Mouse (Mus musculus) yolk sac, embryonic 10.5 days (tissue): ENCODE measurements around the gene Spx.

Experiments used
- DNase-seq: peaks from one replicate; pipeline ENCODE4 v3.0.0-alpha.2; 2017; ENCODE audit warnings: low spot score

The Spx gene

DNA sequence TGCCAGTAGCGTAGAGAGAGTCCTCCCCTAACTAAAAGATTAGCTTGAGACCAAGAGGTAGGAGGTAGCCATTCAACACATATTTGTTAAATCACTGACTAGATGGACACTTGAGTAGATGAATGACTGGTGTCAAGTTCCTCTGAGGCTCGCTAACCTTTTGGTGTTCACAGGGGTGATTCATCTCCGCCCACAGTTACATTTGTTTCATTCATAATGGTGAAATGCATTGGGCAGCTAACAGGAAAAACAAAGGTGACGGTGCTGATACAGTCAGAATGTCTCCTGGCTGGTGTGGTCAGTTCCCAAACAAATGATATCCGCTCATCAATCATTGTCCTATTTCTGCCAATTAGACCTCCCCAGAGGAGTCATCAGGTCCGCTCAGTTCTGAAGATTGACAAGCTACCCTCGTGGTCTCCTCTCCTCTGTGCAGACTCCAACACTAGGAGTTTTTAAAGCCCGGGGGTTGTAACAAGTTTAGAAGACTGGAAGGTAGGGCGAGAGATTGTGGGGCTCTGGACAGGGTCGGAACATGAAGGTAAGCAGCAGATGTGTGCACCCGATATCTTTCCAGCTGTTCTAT is at the start of gene Spx:
Gene Spx (plus strand): TSS at position 536 of the 586 bp plus-strand sequence.
- DNase-seq = no peak

DNA sequence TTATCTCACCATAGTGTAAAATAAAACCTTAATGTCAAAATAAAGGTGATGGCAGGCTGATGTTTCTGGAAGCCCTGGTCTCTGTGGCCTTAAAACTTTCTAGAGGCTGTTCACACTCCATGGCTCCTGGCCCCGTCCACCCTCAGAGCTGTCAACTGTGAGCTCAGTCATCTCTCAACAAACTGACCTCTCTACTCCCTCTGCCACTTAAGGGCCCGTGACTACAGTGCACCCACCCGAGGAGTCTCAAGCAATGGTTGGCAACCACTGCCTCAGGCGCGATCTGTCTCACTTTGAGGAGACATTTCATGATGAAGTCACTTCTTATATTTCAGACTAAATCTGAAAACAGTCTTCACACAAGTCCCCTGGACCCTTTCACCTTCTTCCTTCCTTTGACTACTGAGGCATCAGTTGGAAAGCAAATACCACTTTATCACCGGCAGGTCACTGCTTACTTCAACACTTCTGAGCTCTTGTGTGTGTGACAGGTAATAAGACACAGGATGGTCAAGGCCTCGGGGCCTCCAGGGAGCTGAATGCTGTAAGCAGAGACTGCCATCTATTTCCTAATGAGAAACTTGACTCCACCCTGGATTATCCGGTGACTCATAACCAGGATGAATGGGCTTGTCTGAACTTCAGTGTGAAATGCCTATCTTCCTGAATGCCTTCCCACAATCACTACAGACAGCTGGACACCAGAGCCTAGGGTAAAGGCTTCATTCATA is 47.3 kb upstream of the Spx start:
- no peak for DNase-seq

GRCm38 (mm10) chr6:142366473-142367018 is 46.7 kb upstream of the Spx start:
- DNase-seq = no peak

- DNase-seq = no peak
Measured at GRCm38 (mm10) chr6:142367565-142367964, 45.7 kb upstream of the Spx start.

GRCm38 (mm10) chr6:142369568-142369967 is 43.7 kb upstream of the Spx start:
- DNase-seq = no peak

DNA sequence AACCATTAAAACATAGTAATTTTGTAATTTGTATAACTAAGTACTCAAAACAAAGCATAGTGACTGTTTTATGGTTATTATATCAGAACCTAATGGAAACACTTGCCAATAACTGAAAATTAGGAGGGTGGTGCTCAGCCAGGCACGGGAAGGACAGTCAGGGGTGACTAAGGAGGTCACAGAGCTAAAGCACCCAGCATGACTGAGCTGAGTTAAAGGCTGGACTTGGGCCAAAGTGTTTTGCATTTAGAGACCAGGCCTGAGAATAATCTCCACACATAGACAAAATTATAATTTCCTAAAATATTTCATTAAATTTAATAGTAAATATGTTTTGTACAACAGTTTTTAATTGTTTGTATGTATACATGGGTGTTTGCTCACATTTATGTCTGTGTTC is 36.2 kb upstream of the Spx start:
- DNase-seq = no peak

DNA sequence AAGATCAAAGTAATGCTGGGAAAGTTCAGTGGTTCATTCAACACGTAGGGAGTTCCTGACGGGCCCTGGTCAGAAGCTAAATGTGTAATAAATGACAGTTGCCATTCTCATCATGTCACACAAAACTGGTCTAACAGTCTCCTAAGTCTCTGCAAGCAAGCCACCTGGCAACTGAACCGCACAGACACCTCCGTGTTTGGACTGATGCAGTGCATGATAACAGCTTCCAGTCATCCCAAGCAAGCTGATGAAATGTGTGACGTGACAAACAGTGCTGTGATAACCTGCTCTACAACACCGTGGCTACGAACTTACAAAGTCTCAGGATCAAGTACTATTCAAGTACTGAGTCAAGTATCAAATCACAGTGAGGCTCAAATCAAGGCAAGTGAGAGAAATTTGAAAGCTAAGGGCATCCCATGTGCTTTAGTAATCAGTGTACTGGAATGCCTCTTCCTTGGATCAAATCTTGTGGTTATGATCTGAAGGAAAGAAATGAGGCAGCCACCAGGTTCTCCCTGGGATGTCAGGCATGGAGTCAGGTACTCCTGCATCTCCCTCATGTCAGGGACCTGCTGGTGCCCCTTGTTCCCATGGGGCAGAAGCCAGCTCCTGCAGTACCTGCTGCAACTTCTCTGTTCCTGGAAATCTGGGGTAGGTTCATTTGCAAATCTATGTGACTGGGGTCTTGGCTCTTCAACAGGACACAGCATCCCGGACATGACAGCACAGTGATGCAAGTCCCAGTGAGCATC is 34.5 kb upstream of the Spx start:
- no peak for DNase-seq

- no peak for DNase-seq
Measured at GRCm38 (mm10) chr6:142379961-142380360, 33.3 kb upstream of the Spx start.

GRCm38 (mm10) chr6:142381615-142382014 is 31.6 kb upstream of the Spx start:
- no peak for DNase-seq

GRCm38 (mm10) chr6:142384521-142384920 is 28.7 kb upstream of the Spx start:
- no peak for DNase-seq

GRCm38 (mm10) chr6:142386285-142387010 is 26.8 kb upstream of the Spx start:
- DNase-seq = no peak

- DNase-seq = peak; percentile 96
Measured at GRCm38 (mm10) chr6:142387011-142387754, 26.1 kb upstream of the Spx start, which contains the start of the genes Recql and Golt1b. Gene Recql (minus strand): TSS chr6:142387087. Gene Golt1b (plus strand): TSS chr6:142387221.

- no peak for DNase-seq
Measured at GRCm38 (mm10) chr6:142387755-142388271, 25.4 kb upstream of the Spx start.

GRCm38 (mm10) chr6:142389101-142389500 is 24.1 kb upstream of the Spx start:
- no peak for DNase-seq

DNA sequence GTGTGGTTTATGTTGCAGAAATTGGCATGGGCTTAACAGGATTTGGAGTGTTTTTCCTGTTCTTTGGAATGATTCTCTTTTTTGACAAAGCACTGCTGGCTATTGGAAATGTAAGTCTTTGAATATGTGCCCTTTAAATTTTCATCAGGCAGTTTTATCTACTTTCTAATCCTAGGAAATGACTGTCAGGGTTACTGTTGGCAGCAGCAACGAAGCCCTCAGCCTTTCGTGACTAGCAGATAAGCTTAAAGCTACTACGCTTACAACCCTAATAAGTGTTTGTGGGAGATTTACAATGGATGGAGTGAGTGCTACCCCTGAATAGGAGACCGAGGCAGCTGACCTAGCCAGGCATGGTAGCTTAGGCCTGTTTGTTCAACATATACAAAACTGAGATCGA is 20.9 kb upstream of the Spx start:
- DNase-seq = no peak

DNA sequence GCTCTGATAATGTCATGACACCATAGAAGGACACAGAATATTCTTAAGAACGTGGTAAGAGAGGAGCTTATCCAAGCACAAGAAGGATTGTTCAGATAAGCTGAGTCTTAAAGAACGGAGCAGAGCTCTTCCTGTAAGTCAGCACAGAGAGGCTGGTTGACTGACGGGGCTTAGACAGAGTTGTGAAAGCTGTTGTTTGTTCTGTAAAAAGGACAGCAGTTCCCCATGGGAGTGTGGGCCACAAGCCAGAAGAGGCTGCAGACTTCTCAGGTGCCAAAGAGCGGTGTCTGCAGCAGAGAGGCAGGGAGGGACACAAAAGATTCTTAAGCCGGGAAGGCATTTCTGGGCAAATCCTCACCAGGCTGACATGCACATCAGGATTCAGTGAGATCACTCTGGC is 18.6 kb upstream of the Spx start:
- no peak for DNase-seq

GRCm38 (mm10) chr6:142395756-142396155 is 17.5 kb upstream of the Spx start:
- no peak for DNase-seq

- no peak for DNase-seq
Measured at GRCm38 (mm10) chr6:142411140-142411539, 2.1 kb upstream of the Spx start.

- no peak for DNase-seq
Measured at GRCm38 (mm10) chr6:142413845-142414244, 604 bp downstream of the Spx start.

- DNase-seq = peak; percentile 18
Measured at GRCm38 (mm10) chr6:142414597-142414996, 1.4 kb downstream of the Spx start.

- DNase-seq = no peak
Measured at GRCm38 (mm10) chr6:142424976-142425375, 11.7 kb downstream of the Spx start.
